Mouse (Mus musculus): ENCODE data around the gene Pip4k2c. TPM values are rescaled to one million over a fixed set of nuclear protein-coding genes. Genes with fewer than 3 reads are reported as not detected.
"Not testable (repeated sequence)": the region's sequence is repeated elsewhere in the genome, so short reads cannot be mapped to it uniquely, and the experiment has no call there.

Gene Pip4k2c
- polyA plus RNA-seq, 1 experiment from 2014 or later = 21.3 TPM

DNA sequence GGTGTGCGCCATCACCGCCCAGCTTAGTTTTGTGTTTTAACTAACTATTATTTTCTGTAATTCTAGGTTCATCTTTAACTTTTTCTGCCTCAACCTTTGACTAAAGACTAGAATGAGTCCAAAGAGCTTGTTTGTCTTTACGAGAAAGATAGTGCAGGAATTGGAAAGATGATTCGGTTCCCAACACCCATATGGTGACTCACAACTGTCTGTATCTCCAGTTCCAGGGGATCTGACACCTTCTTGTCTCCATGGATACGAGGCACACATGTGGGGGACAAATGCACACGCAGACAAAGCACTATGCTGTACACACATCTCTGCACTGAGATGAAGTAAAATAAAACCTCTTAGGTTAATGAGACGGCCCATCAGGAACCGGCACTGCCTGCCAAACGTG is 51.3 kb downstream of the Pip4k2c start:
- Histone ChIP-seq H3K4me3 (no peak overlapping the region), H3K9me3 (no peaks in the 10 kb centered on the region), H3K4me1 (peaks cover 7% of the 10 kb centered on the region), H3K36me3 (replicated peaks) (no peaks in the 10 kb centered on the region), H3K27ac (no peak overlapping the region), H3K27me3 (ENCODE audit: poor library complexity, severe bottlenecking) (peaks cover 22% of the 10 kb centered on the region)
- WGBS = 89% methylated on average over 9 of the region's 9 CpGs
- DNase-seq (ENCODE audit: extremely low spot score, low spot score) = no peak

DNA sequence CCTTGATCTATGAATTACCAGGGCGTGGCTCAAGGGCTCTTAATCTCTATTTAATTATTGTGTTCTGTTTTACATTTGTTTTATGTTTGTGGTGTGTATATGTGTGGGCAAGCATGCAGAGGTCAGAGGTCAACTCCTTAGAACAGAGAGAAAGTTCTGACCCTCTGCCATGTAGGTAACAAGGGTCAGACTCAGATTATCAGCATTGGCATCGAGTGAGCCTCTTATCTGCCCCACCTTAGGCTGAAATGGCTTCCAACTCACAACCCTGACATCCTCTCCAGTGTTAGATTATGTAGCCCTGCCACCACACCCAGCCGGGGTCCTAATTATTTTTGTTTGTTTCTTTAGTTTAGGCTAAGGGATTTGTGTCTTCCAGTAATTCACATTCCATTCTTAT is 52.9 kb downstream of the Pip4k2c start:
- H3K36me3 ChIP-seq (replicated peaks) = no peaks in the 10 kb centered on the region
- WGBS = 78% methylated on average over 3 of the region's 3 CpGs
- no peak for DNase-seq (ENCODE audit: extremely low spot score, low spot score)
- H3K27me3 ChIP-seq (ENCODE audit: poor library complexity, severe bottlenecking) = peaks cover 7% of the 10 kb centered on the region
- H3K4me3 ChIP-seq = no peak overlapping the region
- H3K9me3 ChIP-seq = no peaks in the 10 kb centered on the region
- no peaks in the 10 kb centered on the region for H3K4me1 ChIP-seq
- no peak overlapping the region for H3K27ac ChIP-seq

DNA sequence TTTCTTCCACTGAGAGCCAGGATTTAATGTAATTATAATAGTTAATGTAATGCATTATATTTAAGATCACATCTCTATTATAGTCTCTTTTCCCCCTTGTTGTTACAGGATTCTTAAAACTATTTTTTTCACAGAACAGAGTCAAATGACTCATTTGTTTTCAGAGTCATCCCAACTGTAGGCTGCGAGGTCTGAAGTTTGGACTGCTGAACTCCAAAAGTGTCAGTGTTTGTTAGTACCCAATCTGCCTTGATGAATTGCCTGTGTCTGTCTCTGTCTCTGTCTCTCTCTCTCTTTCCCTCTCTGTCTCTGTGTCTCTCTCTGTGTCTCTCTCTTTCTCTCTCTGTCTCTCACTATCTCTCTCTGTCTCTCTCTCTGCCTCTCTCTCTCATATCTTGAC is 54.9 kb downstream of the Pip4k2c start:
- Histone ChIP-seq H3K4me3 (no peak overlapping the region), H3K4me1 (no peaks in the 10 kb centered on the region), H3K27ac (no peak overlapping the region), H3K36me3 (replicated peaks) (no peaks in the 10 kb centered on the region), H3K27me3 (ENCODE audit: poor library complexity, severe bottlenecking) (no peaks in the 10 kb centered on the region), H3K9me3 (peaks cover 3% of the 10 kb centered on the region; the same call in 1 of the 2 replicates)
- 82% methylated on average over 1 of the region's 1 CpGs for whole genome bisulfite sequencing
- DNase-seq (ENCODE audit: extremely low spot score, low spot score) = no peak

DNA sequence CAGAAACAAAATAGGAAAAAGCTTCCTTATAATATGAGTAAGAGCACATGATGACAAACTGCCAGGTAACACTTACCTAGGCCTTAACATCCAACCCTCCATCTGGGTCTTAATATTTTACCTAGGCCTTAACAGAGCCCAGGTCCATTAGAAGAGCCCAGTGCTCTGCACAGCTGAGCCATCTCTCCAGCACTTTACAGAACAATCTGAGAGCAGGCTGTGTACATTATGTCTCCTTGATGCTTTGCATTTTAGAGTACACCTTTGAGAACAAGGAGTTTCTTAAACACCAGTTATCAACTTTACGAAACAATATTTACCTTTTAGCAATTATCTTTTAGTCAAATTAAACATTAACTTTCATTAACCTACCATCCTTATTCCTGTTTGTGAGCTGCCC is 55.3 kb downstream of the Pip4k2c start:
- WGBS = 91% methylated on average over 1 of the region's 1 CpGs
- H3K4me1 ChIP-seq = no peaks in the 10 kb centered on the region
- H3K27me3 ChIP-seq (ENCODE audit: poor library complexity, severe bottlenecking) = no peaks in the 10 kb centered on the region
- DNase-seq (ENCODE audit: extremely low spot score, low spot score) = no peak
- no peak overlapping the region for H3K4me3 ChIP-seq
- H3K36me3 ChIP-seq (replicated peaks) = no peaks in the 10 kb centered on the region
- H3K9me3 ChIP-seq = peaks cover 3% of the 10 kb centered on the region; the same call in 1 of the 2 replicates
- no peak overlapping the region for H3K27ac ChIP-seq

DNA sequence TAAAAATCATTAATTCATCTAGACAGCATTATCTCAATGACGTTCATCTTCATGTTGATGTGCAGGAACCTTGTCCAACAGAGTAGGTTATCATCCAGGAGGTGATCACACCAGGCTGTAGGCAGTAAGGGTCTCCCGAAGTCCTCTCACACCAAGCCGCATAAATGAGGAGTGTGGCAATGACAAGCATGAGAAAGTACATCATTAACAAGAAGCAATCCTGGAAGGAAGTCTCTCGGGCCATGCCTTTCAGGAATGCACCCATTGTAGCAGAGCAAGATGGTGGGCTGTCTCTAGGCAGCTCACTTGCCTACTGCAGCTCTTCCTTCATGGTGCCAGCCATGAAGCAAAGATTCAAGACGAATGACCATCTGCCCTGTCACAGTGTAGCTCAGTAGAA is 56.7 kb downstream of the Pip4k2c start:
- no peaks in the 10 kb centered on the region for H3K36me3 ChIP-seq (replicated peaks)
- no peaks in the 10 kb centered on the region for H3K4me1 ChIP-seq
- no peak for DNase-seq (ENCODE audit: extremely low spot score, low spot score)
- H3K27me3 ChIP-seq (ENCODE audit: poor library complexity, severe bottlenecking) = no peaks in the 10 kb centered on the region
- WGBS = 90% methylated on average over 5 of the region's 5 CpGs
- no peak overlapping the region for H3K27ac ChIP-seq
- H3K9me3 ChIP-seq = peaks cover 3% of the 10 kb centered on the region; the same call in 1 of the 2 replicates
- no peak overlapping the region for H3K4me3 ChIP-seq

DNA sequence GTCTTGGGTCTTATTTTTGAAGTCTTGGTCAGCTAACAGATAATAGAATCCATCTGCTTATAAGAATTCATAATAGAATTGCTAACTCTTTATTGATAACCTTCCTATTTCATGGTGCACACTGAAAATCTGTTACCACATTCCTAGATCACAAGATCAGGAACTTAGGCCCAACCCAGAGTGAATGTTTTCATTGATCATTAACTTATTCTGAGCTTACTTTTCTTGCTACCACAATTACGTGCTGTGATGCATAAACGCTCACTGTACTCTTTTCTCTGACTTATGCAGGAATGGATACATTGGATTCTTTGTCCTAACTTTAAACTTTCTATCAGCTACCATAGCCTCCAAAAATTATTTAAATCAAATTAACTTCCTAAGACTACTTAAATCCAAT is 57.1 kb downstream of the Pip4k2c start:
- Histone ChIP-seq H3K27ac (no peak overlapping the region), H3K27me3 (ENCODE audit: poor library complexity, severe bottlenecking) (no peaks in the 10 kb centered on the region), H3K4me3 (no peak overlapping the region), H3K36me3 (replicated peaks) (no peaks in the 10 kb centered on the region), H3K4me1 (no peaks in the 10 kb centered on the region), H3K9me3 (peaks cover 3% of the 10 kb centered on the region; the same call in 1 of the 2 replicates)
- DNase-seq (ENCODE audit: extremely low spot score, low spot score) = no peak
- WGBS = 95% methylated on average over 2 of the region's 2 CpGs

DNA sequence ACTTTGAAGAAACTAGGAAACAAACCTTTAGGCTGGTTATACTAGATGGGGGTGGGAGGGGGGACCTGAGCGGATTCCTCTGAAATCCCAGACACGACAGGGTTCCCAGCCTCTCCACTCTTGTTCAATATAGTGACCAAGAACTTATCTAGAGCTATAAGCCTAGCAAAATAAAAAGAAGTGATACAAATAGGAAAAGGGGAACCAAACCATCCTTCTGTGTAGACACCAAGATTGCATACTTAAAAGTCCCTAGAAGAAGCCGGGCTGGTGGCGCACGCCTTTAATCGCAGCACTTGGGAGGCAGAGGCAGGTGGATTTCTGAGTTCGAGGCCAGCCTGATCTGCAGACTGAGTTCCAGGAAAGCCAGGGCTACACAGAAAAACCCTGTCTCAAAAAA is 58.1 kb downstream of the Pip4k2c start:
- H3K27me3 ChIP-seq (ENCODE audit: poor library complexity, severe bottlenecking) = no peaks in the 10 kb centered on the region
- no peak overlapping the region for H3K27ac ChIP-seq
- no peaks in the 10 kb centered on the region for H3K36me3 ChIP-seq (replicated peaks)
- DNase-seq (ENCODE audit: extremely low spot score, low spot score) = no peak
- peaks cover 3% of the 10 kb centered on the region; the same call in 1 of the 2 replicates for H3K9me3 ChIP-seq
- H3K4me3 ChIP-seq = no peak overlapping the region
- 94% methylated on average over 7 of the region's 7 CpGs for WGBS
- H3K4me1 ChIP-seq = 0 out of 2 replicates have a peak, but pooled peaks cover 3% of the 10 kb centered on the region

DNA sequence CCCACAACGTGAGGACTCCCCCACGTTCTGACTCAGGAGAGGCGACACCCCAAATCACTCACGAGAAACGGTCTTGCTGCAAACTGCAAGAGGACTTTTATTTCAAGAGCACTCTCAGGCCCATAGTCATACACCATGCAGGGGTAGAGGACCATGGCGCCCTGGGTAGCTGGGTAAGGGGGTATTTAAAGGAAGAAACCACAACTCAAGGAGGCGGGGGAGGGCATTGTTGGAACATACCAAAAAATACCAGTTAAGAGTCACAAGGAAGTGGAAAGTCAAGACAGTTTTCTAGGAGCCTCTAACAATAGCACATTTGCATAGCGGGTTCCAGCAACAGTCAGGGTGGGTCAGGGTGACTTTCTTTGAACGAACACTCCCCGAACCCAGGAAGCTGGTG is 58.8 kb downstream of the Pip4k2c start:
- H3K27ac ChIP-seq; DNase-seq (ENCODE audit: extremely low spot score, low spot score); H3K36me3 ChIP-seq (replicated peaks); H3K27me3 ChIP-seq (ENCODE audit: poor library complexity, severe bottlenecking); H3K4me3 ChIP-seq; H3K4me1 ChIP-seq; H3K9me3 ChIP-seq: not testable (repeated sequence)
- WGBS = 90% methylated on average over 10 of the region's 10 CpGs

DNA sequence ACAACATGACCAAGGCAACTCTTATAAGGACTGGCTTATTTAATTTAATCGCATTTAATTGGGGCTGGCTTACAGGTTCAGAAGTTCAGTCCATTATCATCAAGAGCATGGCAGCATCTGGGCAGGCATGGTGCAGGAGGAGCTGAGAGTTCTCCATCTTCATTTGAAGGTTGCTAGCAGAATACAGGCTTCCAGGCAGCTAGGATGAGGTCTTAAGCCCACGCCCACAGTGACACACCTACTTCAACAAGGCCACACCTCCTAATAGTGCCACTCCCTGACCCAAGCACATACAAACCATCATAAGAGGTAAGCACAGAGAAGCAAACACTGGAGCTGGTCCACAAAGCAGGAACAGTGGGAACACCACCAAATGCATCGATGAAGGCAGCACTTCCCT is 60.2 kb downstream of the Pip4k2c start:
- H3K4me3 ChIP-seq; H3K36me3 ChIP-seq (replicated peaks): not testable (repeated sequence)

DNA sequence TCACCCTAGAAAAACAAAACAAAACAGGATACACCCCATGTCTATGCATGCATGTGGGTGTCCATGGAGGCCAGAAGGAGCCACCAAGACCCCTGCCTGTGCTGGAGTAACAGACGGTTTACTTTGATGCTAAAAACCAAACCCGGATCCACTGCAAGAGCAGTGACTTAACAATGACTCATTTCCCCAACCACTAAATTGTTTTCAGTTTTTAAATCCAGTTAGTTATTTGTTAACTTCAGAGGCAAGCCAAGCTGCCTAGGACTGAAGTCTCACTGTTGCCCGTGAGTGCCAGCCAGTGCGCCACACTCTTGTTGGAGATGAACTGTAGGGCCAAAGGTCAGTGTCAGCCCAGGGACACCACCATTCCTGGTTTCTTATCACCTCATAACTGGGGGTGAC is 60.9 kb downstream of the Pip4k2c start:
- WGBS = 88% methylated on average over 4 of the region's 4 CpGs
- no peaks in the 10 kb centered on the region for H3K36me3 ChIP-seq (replicated peaks)
- DNase-seq (ENCODE audit: extremely low spot score, low spot score) = no peak

More for the DNA sequence above, 60.2 kb downstream of the Pip4k2c start:
- H3K4me1 ChIP-seq; DNase-seq (ENCODE audit: extremely low spot score, low spot score); H3K9me3 ChIP-seq; H3K27me3 ChIP-seq (ENCODE audit: poor library complexity, severe bottlenecking); H3K27ac ChIP-seq: not testable (repeated sequence)
- WGBS = 91% methylated on average over 3 of the region's 3 CpGs

DNA sequence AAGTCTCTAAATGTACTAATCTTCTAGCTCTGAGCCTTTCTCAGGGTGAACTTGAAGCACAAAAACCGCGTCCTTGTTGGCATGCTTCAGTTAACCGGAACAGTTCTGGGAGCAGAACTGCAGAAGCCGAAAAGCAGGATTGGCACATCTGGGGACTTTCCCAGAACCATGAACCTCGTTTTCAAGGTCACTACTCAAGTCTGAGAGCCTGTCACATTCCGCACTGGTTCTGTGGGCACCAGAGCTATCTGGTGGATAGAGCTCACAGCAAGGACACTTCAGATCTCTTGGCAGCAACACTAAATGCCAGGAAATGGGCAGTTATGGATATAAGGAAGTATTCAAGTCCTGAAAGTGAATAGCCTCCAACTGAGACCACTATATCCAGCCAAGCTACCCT is 64.2 kb downstream of the Pip4k2c start:
- 81% methylated on average over 6 of the region's 6 CpGs for WGBS
- Histone ChIP-seq H3K9me3 (no peaks in the 10 kb centered on the region), H3K4me3 (no peak overlapping the region), H3K27ac (no peak overlapping the region), H3K4me1 (peaks cover 8% of the 10 kb centered on the region; the same call in 1 of the 2 replicates), H3K27me3 (ENCODE audit: poor library complexity, severe bottlenecking) (no peaks in the 10 kb centered on the region), H3K36me3 (replicated peaks) (no peaks in the 10 kb centered on the region)
- DNase-seq (ENCODE audit: extremely low spot score, low spot score) = no peak

More for the DNA sequence above, 60.9 kb downstream of the Pip4k2c start:
- no peak overlapping the region for H3K4me3 ChIP-seq
- peaks cover 3% of the 10 kb centered on the region; the same call in 1 of the 2 replicates for H3K9me3 ChIP-seq
- H3K27ac ChIP-seq = no peak overlapping the region
- H3K4me1 ChIP-seq = 0 out of 2 replicates have a peak, but pooled peaks cover 3% of the 10 kb centered on the region
- H3K27me3 ChIP-seq (ENCODE audit: poor library complexity, severe bottlenecking) = no peaks in the 10 kb centered on the region

Other genes starting within 250 kb of the Pip4k2c start
- gene Ctdsp2, start 232.9 kb downstream of the Pip4k2c start, polyA plus RNA-seq (2016; fragmentation: Nextera tagmentation; extraction: Ambion mirVana) = 42.3 and 42.5 TPM in 2 replicates
- gene Avil, start 210.9 kb downstream of the Pip4k2c start, polyA plus RNA-seq (2016; fragmentation: Nextera tagmentation; extraction: Ambion mirVana) = 0.06 and 0.10 TPM in 2 replicates
- gene Tsfm, start 180.7 kb downstream of the Pip4k2c start, polyA plus RNA-seq (2016; fragmentation: Nextera tagmentation; extraction: Ambion mirVana) = 110 and 117 TPM in 2 replicates
- gene Mettl1, start 170.2 kb downstream of the Pip4k2c start, polyA plus RNA-seq (2016; fragmentation: Nextera tagmentation; extraction: Ambion mirVana) = 62.1 and 65.2 TPM in 2 replicates
- 0.18 and 0.21 TPM in 2 replicates for gene Eef1akmt3, start 170.1 kb downstream of the Pip4k2c start, polyA plus RNA-seq (2016; fragmentation: Nextera tagmentation; extraction: Ambion mirVana)
- 0.11 and 0.16 TPM in 2 replicates for gene Cyp27b1, start 163.3 kb downstream of the Pip4k2c start, polyA plus RNA-seq (2016; fragmentation: Nextera tagmentation; extraction: Ambion mirVana)
- 1.1 and 1.2 TPM in 2 replicates for gene March9, start 151.4 kb downstream of the Pip4k2c start, polyA plus RNA-seq (2016; fragmentation: Nextera tagmentation; extraction: Ambion mirVana)
- gene Cdk4, start 148.1 kb downstream of the Pip4k2c start, polyA plus RNA-seq (2016; fragmentation: Nextera tagmentation; extraction: Ambion mirVana) = 3,005 and 3,066 TPM in 2 replicates
- gene Tspan31, start 141.3 kb downstream of the Pip4k2c start, polyA plus RNA-seq (2016; fragmentation: Nextera tagmentation; extraction: Ambion mirVana) = 188 and 190 TPM in 2 replicates
- 0.10 and 0.23 TPM in 2 replicates for gene Agap2, start 136.3 kb downstream of the Pip4k2c start, polyA plus RNA-seq (2016; fragmentation: Nextera tagmentation; extraction: Ambion mirVana)
- gene Os9, start 90.5 kb downstream of the Pip4k2c start, polyA plus RNA-seq (2016; fragmentation: Nextera tagmentation; extraction: Ambion mirVana) = 54.2 and 57.6 TPM in 2 replicates
- gene B4galnt1, start 46.4 kb downstream of the Pip4k2c start, polyA plus RNA-seq (2016; fragmentation: Nextera tagmentation; extraction: Ambion mirVana) = 4.0 and 5.0 TPM in 2 replicates
- 1.9 and 2.0 TPM in 2 replicates for gene Slc26a10, start 30.9 kb downstream of the Pip4k2c start, polyA plus RNA-seq (2016; fragmentation: Nextera tagmentation; extraction: Ambion mirVana)
- 23.7 and 25.7 TPM in 2 replicates for gene Arhgef25, start 21.5 kb downstream of the Pip4k2c start, polyA plus RNA-seq (2016; fragmentation: Nextera tagmentation; extraction: Ambion mirVana)
- gene Dtx3, start 15.9 kb downstream of the Pip4k2c start, polyA plus RNA-seq (2016; fragmentation: Nextera tagmentation; extraction: Ambion mirVana) = 106 and 108 TPM in 2 replicates
- 6.6 and 7.9 TPM in 2 replicates for gene Kif5a, start 51.8 kb upstream of the Pip4k2c start, polyA plus RNA-seq (2016; fragmentation: Nextera tagmentation; extraction: Ambion mirVana)
- gene Dctn2, start 54.8 kb upstream of the Pip4k2c start, polyA plus RNA-seq (2016; fragmentation: Nextera tagmentation; extraction: Ambion mirVana) = 192 and 206 TPM in 2 replicates
- gene Mbd6, start 77.4 kb upstream of the Pip4k2c start, polyA plus RNA-seq (2016; fragmentation: Nextera tagmentation; extraction: Ambion mirVana) = 9.1 and 11.4 TPM in 2 replicates
- gene Mars, start 100.2 kb upstream of the Pip4k2c start, polyA plus RNA-seq (2016; fragmentation: Nextera tagmentation; extraction: Ambion mirVana) = 191 and 202 TPM in 2 replicates
- 1.5 and 1.7 TPM in 2 replicates for gene Arhgap9, start 110.4 kb upstream of the Pip4k2c start, polyA plus RNA-seq (2016; fragmentation: Nextera tagmentation; extraction: Ambion mirVana)
- 7.0 and 7.9 TPM in 2 replicates for gene Gli1, start 130.4 kb upstream of the Pip4k2c start, polyA plus RNA-seq (2016; fragmentation: Nextera tagmentation; extraction: Ambion mirVana)
- 0.04 TPM in 1 of 2 replicates, not detected in the other for gene Inhbe, start 142.8 kb upstream of the Pip4k2c start, polyA plus RNA-seq (2016; fragmentation: Nextera tagmentation; extraction: Ambion mirVana)
- not detected in 2 replicates for gene Inhbc, start 158.8 kb upstream of the Pip4k2c start, polyA plus RNA-seq (2016; fragmentation: Nextera tagmentation; extraction: Ambion mirVana)
- 27.2 and 27.8 TPM in 2 replicates for gene R3hdm2, start 168.7 kb upstream of the Pip4k2c start, polyA plus RNA-seq (2016; fragmentation: Nextera tagmentation; extraction: Ambion mirVana)

All from forebrain, embryonic 10.5 days (tissue).